Mouse (Mus musculus) liver, embryonic 13.5 days (tissue): Measurements from ENCODE around the gene Optc. TPM values are rescaled to one million over a fixed set of nuclear protein-coding genes. Genes with fewer than 3 reads are reported as not detected.

Experiments used
- ATAC-seq: fragments of 200-750 bp; cut with Nextera tagmentation; 2 replicates; pipeline ENCODE4 v1.8.0; 2017; ENCODE audit warnings: low read depth, mild to moderate bottlenecking, moderate number of reproducible peaks, moderate library complexity
- DNase-seq: peaks from one replicate; pipeline ENCODE4 v3.0.0; 2022
- H3K27ac ChIP-seq: fragments of 300-500 bp; sonication (generic); 2 replicates; pipeline ENCODE4 v1.5.1; 2015; ENCODE audit warnings: moderate library complexity, mild to moderate bottlenecking, inconsistent platforms
- H3K27me3 ChIP-seq: fragments of 300-500 bp; sonication (generic); 2 replicates; pipeline ENCODE4 v1.6.1; 2015; ENCODE audit warnings: mild to moderate bottlenecking, inconsistent platforms
- H3K36me3 ChIP-seq: fragments of 300-500 bp; sonication (generic); 2 replicates; pipeline ENCODE4 v1.6.1; 2015; ENCODE audit warnings: mild to moderate bottlenecking, inconsistent platforms
- H3K4me1 ChIP-seq: fragments of 300-500 bp; sonication (generic); replicated peaks from 2 replicates; pipeline ENCODE4 v1.6.1; 2015; ENCODE audit warnings: inconsistent platforms
- H3K4me2 ChIP-seq: fragments of 300-500 bp; sonication (generic); 2 replicates; pipeline ENCODE4 v1.6.1; 2015; ENCODE audit warnings: inconsistent platforms, mild to moderate bottlenecking, moderate library complexity
- H3K4me3 ChIP-seq: fragments of 300-500 bp; sonication (generic); replicated peaks from 2 replicates; pipeline ENCODE4 v1.5.1; 2015; ENCODE audit warnings: mild to moderate bottlenecking, inconsistent platforms
- H3K9ac ChIP-seq: fragments of 300-500 bp; sonication (generic); 2 replicates; pipeline ENCODE4 v1.6.1; 2015; ENCODE audit warnings: mild to moderate bottlenecking, inconsistent platforms
- H3K9me3 ChIP-seq: fragments of 300-500 bp; sonication (generic); replicated peaks from 2 replicates; pipeline ENCODE4 v1.6.1; 2016; ENCODE audit warnings: inconsistent platforms
- WGBS: fragments of 180-500 bp; shearing (Covaris S2); methylation state at CpG from one replicate; pipeline ENCODE4 v1.1.7; 2015; ENCODE audit not compliant: insufficient replicate concordance; 5-methylcytosine and 5-hydroxymethylcytosine counted together
- polyA plus RNA-seq: library from polyadenylated mRNA; unstranded; fragments of >200 nt; fragmentation: Nextera tagmentation; extraction: Ambion mirVana; gene quantifications from 2 replicates; pipeline ENCODE4 v1.2.1, GENCODE M21; 2015

The Optc gene
- polyA plus RNA-seq, 1 experiment from 2014 or later = 0.07 TPM

DNA sequence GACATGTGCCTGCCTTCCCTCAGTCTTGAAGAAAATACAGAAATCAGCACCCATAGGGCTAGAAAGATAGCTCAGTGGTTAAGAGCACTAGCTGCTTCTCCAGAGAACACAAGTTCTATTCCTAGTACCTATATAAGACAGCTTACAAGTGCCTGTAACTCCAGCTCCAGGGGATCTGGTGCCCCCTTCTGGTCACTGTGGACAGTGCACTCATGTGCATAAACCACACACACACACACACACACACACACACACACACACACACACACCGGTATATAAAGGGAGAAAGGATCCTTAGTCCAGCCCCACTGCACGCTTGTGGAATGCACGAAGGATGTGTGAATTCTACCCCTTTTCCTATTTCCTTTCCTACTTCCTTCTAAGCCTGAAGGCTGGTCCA is 28.4 kb upstream of the Optc start:
- Histone ChIP-seq H3K36me3 (no peaks in the 10 kb centered on the region), H3K4me1 (peaks cover 20% of the 10 kb centered on the region), H3K27me3 (0 out of 2 replicates have a peak, but pooled peaks cover 3% of the 10 kb centered on the region), H3K9me3 (no peaks in the 10 kb centered on the region), H3K4me2 (no peak overlapping the region), H3K4me3 (no peak overlapping the region), H3K9ac (no peak overlapping the region), H3K27ac (no peak overlapping the region)
- no peak for ATAC-seq
- 69% methylated on average over 3 of the region's 3 CpGs for WGBS
- DNase-seq = no peak

GRCm38 (mm10) chr1:133934354-133934963 is 26.7 kb upstream of the Optc start:
- 73% methylated on average over 10 of the region's 10 CpGs for WGBS
- H3K9ac ChIP-seq = no peak overlapping the region
- H3K4me2 ChIP-seq = no peak overlapping the region
- H3K27me3 ChIP-seq = 0 out of 2 replicates have a peak, but pooled peaks cover 3% of the 10 kb centered on the region
- peaks cover 17% of the 10 kb centered on the region for H3K4me1 ChIP-seq
- H3K27ac ChIP-seq = no peak overlapping the region
- ATAC-seq = no peak
- H3K4me3 ChIP-seq = no peak overlapping the region
- no peaks in the 10 kb centered on the region for H3K36me3 ChIP-seq
- DNase-seq = no peak
- no peaks in the 10 kb centered on the region for H3K9me3 ChIP-seq

GRCm38 (mm10) chr1:133933301-133934195 is 25.7 kb upstream of the Optc start:
- no peaks in the 10 kb centered on the region for H3K36me3 ChIP-seq
- WGBS = 52% methylated on average over 14 of the region's 14 CpGs
- H3K4me1 ChIP-seq = peaks cover 15% of the 10 kb centered on the region
- H3K4me2 ChIP-seq = no peak overlapping the region
- peak overlapping the region; percentile 23; the same call in 1 of the 2 replicates for H3K27ac ChIP-seq
- ATAC-seq = 0 out of 2 replicates have a peak, but pooled peaks have one; percentile 47
- no peak overlapping the region for H3K4me3 ChIP-seq
- no peak overlapping the region for H3K9ac ChIP-seq
- H3K9me3 ChIP-seq = no peaks in the 10 kb centered on the region
- 0 out of 2 replicates have a peak, but pooled peaks cover 3% of the 10 kb centered on the region for H3K27me3 ChIP-seq
- DNase-seq = no peak

DNA sequence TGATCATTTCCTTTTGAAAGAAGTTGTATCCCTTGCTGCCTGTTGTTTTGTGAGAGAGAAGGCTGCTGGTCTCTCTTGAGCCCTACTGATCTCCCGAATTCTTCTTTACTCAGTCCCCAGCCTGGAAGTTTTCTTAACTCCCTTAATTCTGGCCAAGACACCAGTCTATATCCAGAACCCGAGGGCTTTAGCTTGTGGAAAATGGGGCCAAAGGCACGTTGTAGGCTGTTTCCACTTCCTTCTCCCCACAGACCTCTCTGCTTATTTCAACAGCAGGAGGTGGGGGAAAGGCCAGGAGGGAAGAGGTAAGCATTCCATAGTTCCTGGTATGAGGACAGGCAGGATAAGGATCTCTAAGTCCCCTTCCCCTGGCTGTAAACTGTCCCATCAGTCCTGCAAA is 22.2 kb upstream of the Optc start:
- Histone ChIP-seq H3K9ac (no peak overlapping the region), H3K27me3 (0 out of 2 replicates have a peak, but pooled peaks cover 3% of the 10 kb centered on the region), H3K4me3 (no peak overlapping the region), H3K4me1 (peaks cover 14% of the 10 kb centered on the region; the same call in 1 of the 2 replicates), H3K36me3 (no peaks in the 10 kb centered on the region), H3K4me2 (no peak overlapping the region), H3K9me3 (no peaks in the 10 kb centered on the region), H3K27ac (no peak overlapping the region)
- no peak for ATAC-seq
- 30% methylated on average over 3 of the region's 3 CpGs for WGBS
- no peak for DNase-seq

- ATAC-seq (no peak), DNase-seq (no peak)
- H3K4me1 ChIP-seq = peaks cover 12% of the 10 kb centered on the region
- no peak overlapping the region for H3K27ac ChIP-seq
- no peak overlapping the region for H3K4me3 ChIP-seq
- H3K4me2 ChIP-seq = no peak overlapping the region
- WGBS = 84% methylated on average over 3 of the region's 3 CpGs
- H3K9me3 ChIP-seq = no peaks in the 10 kb centered on the region
- no peak overlapping the region for H3K9ac ChIP-seq
- no peaks in the 10 kb centered on the region for H3K27me3 ChIP-seq
- H3K36me3 ChIP-seq = no peaks in the 10 kb centered on the region
Observed at GRCm38 (mm10) chr1:133925223-133925622, 17.4 kb upstream of the Optc start.

- no peaks in the 10 kb centered on the region for H3K36me3 ChIP-seq
- no peaks in the 10 kb centered on the region for H3K27me3 ChIP-seq
- H3K4me1 ChIP-seq = peaks cover 12% of the 10 kb centered on the region
- ATAC-seq = 0 out of 2 replicates have a peak, but pooled peaks have one; percentile 41
- no peak overlapping the region for H3K9ac ChIP-seq
- no peak overlapping the region for H3K4me3 ChIP-seq
- H3K4me2 ChIP-seq = no peak overlapping the region
- no peak for DNase-seq
- H3K9me3 ChIP-seq = no peaks in the 10 kb centered on the region
- 43% methylated on average over 7 of the region's 7 CpGs for WGBS
- no peak overlapping the region for H3K27ac ChIP-seq
Observed at GRCm38 (mm10) chr1:133924141-133924875, 16.5 kb upstream of the Optc start.

GRCm38 (mm10) chr1:133923071-133923470 is 15.3 kb upstream of the Optc start:
- Histone ChIP-seq H3K4me1 (peaks cover 12% of the 10 kb centered on the region), H3K9ac (no peak overlapping the region), H3K4me2 (no peak overlapping the region), H3K27ac (no peak overlapping the region), H3K4me3 (no peak overlapping the region), H3K9me3 (no peaks in the 10 kb centered on the region), H3K27me3 (0 out of 2 replicates have a peak, but pooled peaks cover 5% of the 10 kb centered on the region), H3K36me3 (no peaks in the 10 kb centered on the region)
- DNase-seq (no peak), ATAC-seq (no peak)
- 82% methylated on average over 5 of the region's 5 CpGs for WGBS

DNA sequence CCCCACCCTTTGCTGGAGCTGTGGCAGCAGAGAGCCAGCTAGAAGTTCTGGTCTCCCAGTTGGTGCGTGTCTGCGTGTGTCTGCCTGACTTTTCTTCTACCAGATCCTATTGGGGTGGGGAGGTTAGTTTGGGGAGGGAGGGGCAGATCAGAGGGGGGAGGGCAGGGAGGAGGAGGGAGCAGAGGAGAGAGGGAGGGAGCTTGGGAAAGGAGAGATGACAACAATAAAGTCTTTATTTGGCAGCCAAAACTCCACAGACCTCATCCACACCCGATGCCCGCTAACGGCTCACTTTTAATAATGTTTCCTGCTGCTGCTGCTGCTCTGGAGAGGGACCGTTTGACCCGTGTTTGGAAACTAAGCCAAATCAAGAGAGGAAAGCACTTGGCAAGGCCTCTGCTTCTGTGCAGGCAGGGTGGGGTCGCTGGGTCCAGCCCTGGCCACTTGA is 13.5 kb upstream of the Optc start, which contains the start of gene Prelp:
Gene Prelp (minus strand): TSS at position 111 of the 448 bp plus-strand sequence.
- Histone ChIP-seq H3K36me3 (no peaks in the 10 kb centered on the region), H3K4me1 (peaks cover 12% of the 10 kb centered on the region), H3K4me3 (no peak within 1 kb of the TSS), H3K9ac (peak within 1 kb of the TSS; percentile 37; the same call in 1 of the 2 replicates), H3K27me3 (peaks cover 9% of the 10 kb centered on the region; the same call in 1 of the 2 replicates), H3K4me2 (no peak within 1 kb of the TSS), H3K27ac (peak within 1 kb of the TSS; percentile 55; the same call in 1 of the 2 replicates), H3K9me3 (no peaks in the 10 kb centered on the region)
- DNase-seq = no peak
- no peak for ATAC-seq
- WGBS = 35% methylated on average over 8 of the region's 8 CpGs

GRCm38 (mm10) chr1:133920876-133921275 is 13.1 kb upstream of the Optc start:
- H3K9me3 ChIP-seq = no peaks in the 10 kb centered on the region
- peaks cover 12% of the 10 kb centered on the region for H3K4me1 ChIP-seq
- H3K27ac ChIP-seq = peak overlapping the region; percentile 55; the same call in 1 of the 2 replicates
- no peak overlapping the region for H3K4me3 ChIP-seq
- H3K27me3 ChIP-seq = peaks cover 9% of the 10 kb centered on the region; the same call in 1 of the 2 replicates
- ATAC-seq (no peak), DNase-seq (no peak)
- H3K4me2 ChIP-seq = no peak overlapping the region
- H3K9ac ChIP-seq = no peak overlapping the region
- no peaks in the 10 kb centered on the region for H3K36me3 ChIP-seq
- 42% methylated on average over 3 of the region's 3 CpGs for WGBS

DNA sequence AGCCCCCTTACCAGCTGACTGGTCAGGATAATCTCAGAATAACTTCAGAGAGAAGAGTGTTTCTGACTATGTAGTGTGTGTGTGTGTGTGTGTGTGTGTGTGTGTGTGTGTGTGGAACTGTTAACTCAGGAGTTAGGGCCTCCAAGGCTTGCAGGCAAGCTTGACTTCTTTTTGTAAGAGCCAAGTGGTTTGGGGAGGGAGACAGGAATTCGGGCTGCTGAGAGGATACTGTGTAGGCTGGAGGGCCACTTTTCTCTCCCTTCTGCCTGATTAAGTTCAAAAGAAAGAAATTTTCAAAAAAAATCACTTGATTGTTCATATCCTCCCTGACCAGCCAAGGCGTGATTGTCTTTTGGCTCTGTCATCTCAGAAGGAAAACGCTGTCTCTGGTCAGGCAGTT is 12.6 kb upstream of the Optc start:
- Histone ChIP-seq H3K36me3 (no peaks in the 10 kb centered on the region), H3K4me1 (peaks cover 12% of the 10 kb centered on the region), H3K27ac (no peak overlapping the region), H3K9ac (no peak overlapping the region), H3K4me2 (no peak overlapping the region), H3K9me3 (no peaks in the 10 kb centered on the region), H3K27me3 (peaks cover 9% of the 10 kb centered on the region; the same call in 1 of the 2 replicates), H3K4me3 (no peak overlapping the region)
- DNase-seq (no peak), ATAC-seq (no peak)
- 57% methylated on average over 3 of the region's 3 CpGs for WGBS

DNA sequence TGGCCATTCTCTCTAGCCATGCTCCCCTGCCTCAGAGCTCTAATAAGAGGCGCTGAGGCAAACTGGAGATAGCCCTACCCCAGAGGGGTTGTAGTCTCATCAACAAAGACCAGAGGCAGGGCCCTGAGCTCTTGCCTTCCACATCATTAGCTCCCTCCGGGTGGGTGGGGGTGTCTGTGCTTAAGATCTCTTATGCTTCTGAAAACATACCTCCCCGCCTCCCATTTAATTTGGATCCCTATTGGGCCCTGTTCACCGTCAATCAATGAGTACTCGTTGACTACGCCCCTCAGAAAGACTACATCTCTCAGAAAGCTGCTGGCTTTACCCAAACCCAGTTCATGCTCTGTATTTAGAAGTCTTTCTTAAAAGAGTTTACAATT is 10.3 kb upstream of the Optc start:
- H3K9ac ChIP-seq = no peak overlapping the region
- peaks cover 12% of the 10 kb centered on the region for H3K4me1 ChIP-seq
- H3K27me3 ChIP-seq = peaks cover 9% of the 10 kb centered on the region; the same call in 1 of the 2 replicates
- DNase-seq (no peak), ATAC-seq (no peak)
- H3K4me2 ChIP-seq = no peak overlapping the region
- H3K9me3 ChIP-seq = no peaks in the 10 kb centered on the region
- WGBS = 35% methylated on average over 6 of the region's 6 CpGs
- H3K27ac ChIP-seq = no peak overlapping the region
- no peaks in the 10 kb centered on the region for H3K36me3 ChIP-seq
- no peak overlapping the region for H3K4me3 ChIP-seq
